Mouse (Mus musculus): ENCODE data around the gene Gm11213. TPM values are rescaled to one million over a fixed set of nuclear protein-coding genes. Genes with fewer than 3 reads are reported as not detected.

The Gm11213 gene
- not detected in 2 replicates for polyA plus RNA-seq (2011; ENCODE audit: insufficient read depth, insufficient read length, low replicate concordance, missing spikeins)

GRCm38 (mm10) chr4:63604945-63605344 lies at the start of gene Gm11213:
TSS of gene Gm11213 (minus strand) at chr4:63605261.
- WGBS: 69% methylated on average over 3 of the region's 3 CpGs
- TF ChIP-seq POLR2A (IDR thresholded peaks at IDR 0.05; ENCODE audit: borderline replicate concordance, control insufficient read depth, low read depth, low read length) (no peak), CTCF (IDR thresholded peaks at IDR 0.05; ENCODE audit: control insufficient read depth, insufficient read depth, low read length) (no peak)

GRCm38 (mm10) chr4:63654381-63654780 lies 49.3 kb upstream of the Gm11213 start:
- WGBS: 25% methylated on average over 1 of the region's 1 CpGs

More at GRCm38 (mm10) chr4:63604945-63605344, at the start of gene Gm11213:
- no peaks in the 10 kb centered on the region for H3K4me1 ChIP-seq (ENCODE audit: control insufficient read depth, insufficient read depth, low read length)
- H3K4me3 ChIP-seq (replicated peaks; ENCODE audit: control insufficient read depth, low read depth, low read length): no peak within 1 kb of the TSS
- H3K27ac ChIP-seq (ENCODE audit: control insufficient read depth, insufficient read depth, low read depth, low read length, poor library complexity): no peak within 1 kb of the TSS

GRCm38 (mm10) chr4:63643956-63644726 lies 39.1 kb upstream of the Gm11213 start:
- H3K27ac ChIP-seq (ENCODE audit: control insufficient read depth, insufficient read depth, low read depth, low read length, poor library complexity): no peak overlapping the region
- no peak for TF ChIP-seq POLR2A (IDR thresholded peaks at IDR 0.05; ENCODE audit: borderline replicate concordance, control insufficient read depth, low read depth, low read length)
- TF ChIP-seq CTCF (IDR thresholded peaks at IDR 0.05; ENCODE audit: control insufficient read depth, insufficient read depth, low read length): no peak
- H3K4me1 ChIP-seq (ENCODE audit: control insufficient read depth, insufficient read depth, low read length): no peaks in the 10 kb centered on the region
- H3K4me3 ChIP-seq (replicated peaks; ENCODE audit: control insufficient read depth, low read depth, low read length): no peak overlapping the region

More at GRCm38 (mm10) chr4:63654381-63654780, 49.3 kb upstream of the Gm11213 start:
- no peak for TF ChIP-seq CTCF (IDR thresholded peaks at IDR 0.05; ENCODE audit: control insufficient read depth, insufficient read depth, low read length)
- H3K4me1 ChIP-seq (ENCODE audit: control insufficient read depth, insufficient read depth, low read length): no peaks in the 10 kb centered on the region
- H3K4me3 ChIP-seq (replicated peaks; ENCODE audit: control insufficient read depth, low read depth, low read length): no peak overlapping the region
- H3K27ac ChIP-seq (ENCODE audit: control insufficient read depth, insufficient read depth, low read depth, low read length, poor library complexity): no peak overlapping the region

- Histone ChIP-seq H3K4me3 (replicated peaks; ENCODE audit: control insufficient read depth, low read depth, low read length) (no peak overlapping the region), H3K27ac (ENCODE audit: control insufficient read depth, insufficient read depth, low read depth, low read length, poor library complexity) (no peak overlapping the region), H3K4me1 (ENCODE audit: control insufficient read depth, insufficient read depth, low read length) (no peaks in the 10 kb centered on the region)
- 50% methylated on average over 2 of the region's 2 CpGs for WGBS
- no peak for TF ChIP-seq POLR2A (IDR thresholded peaks at IDR 0.05; ENCODE audit: borderline replicate concordance, control insufficient read depth, low read depth, low read length)
- no peak for TF ChIP-seq CTCF (IDR thresholded peaks at IDR 0.05; ENCODE audit: control insufficient read depth, insufficient read depth, low read length)
Measured at GRCm38 (mm10) chr4:63639842-63640241, 34.8 kb upstream of the Gm11213 start.

DNA sequence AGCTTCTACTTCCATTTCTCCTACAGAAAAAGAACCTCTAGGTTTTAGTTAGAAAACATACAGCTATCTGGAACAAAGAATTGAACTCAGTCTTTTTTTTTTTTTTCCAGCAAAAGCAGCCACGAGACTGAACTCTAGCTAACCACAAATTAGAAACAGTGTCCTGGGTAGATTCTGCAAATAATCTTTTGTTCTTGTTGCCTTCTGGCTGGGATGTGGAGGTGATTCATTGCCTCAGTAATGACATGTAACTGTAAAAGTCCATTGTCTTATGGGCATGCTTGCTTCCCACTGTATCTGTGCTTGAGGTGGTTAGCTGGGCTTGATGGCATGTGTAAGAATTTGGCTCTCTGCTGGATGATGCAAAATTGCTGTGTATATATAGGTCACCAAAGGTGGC lies 33.5 kb upstream of the Gm11213 start:
- no peak overlapping the region for H3K27ac ChIP-seq (ENCODE audit: control insufficient read depth, insufficient read depth, low read depth, low read length, poor library complexity)
- TF ChIP-seq POLR2A (IDR thresholded peaks at IDR 0.05; ENCODE audit: borderline replicate concordance, control insufficient read depth, low read depth, low read length): no peak
- TF ChIP-seq CTCF (IDR thresholded peaks at IDR 0.05; ENCODE audit: control insufficient read depth, insufficient read depth, low read length): no peak
- no peaks in the 10 kb centered on the region for H3K4me1 ChIP-seq (ENCODE audit: control insufficient read depth, insufficient read depth, low read length)
- no peak overlapping the region for H3K4me3 ChIP-seq (replicated peaks; ENCODE audit: control insufficient read depth, low read depth, low read length)
- WGBS: 24% methylated on average over 1 of the region's 1 CpGs

- no peak for TF ChIP-seq CTCF (IDR thresholded peaks at IDR 0.05; ENCODE audit: control insufficient read depth, insufficient read depth, low read length)
- no peak for TF ChIP-seq POLR2A (IDR thresholded peaks at IDR 0.05; ENCODE audit: borderline replicate concordance, control insufficient read depth, low read depth, low read length)
- Histone ChIP-seq H3K4me3 (replicated peaks; ENCODE audit: control insufficient read depth, low read depth, low read length) (no peak overlapping the region), H3K27ac (ENCODE audit: control insufficient read depth, insufficient read depth, low read depth, low read length, poor library complexity) (no peak overlapping the region), H3K4me1 (ENCODE audit: control insufficient read depth, insufficient read depth, low read length) (peaks cover 2% of the 10 kb centered on the region; the same call in 1 of the 2 replicates)
- WGBS: 83% methylated on average over 2 of the region's 2 CpGs
Measured at GRCm38 (mm10) chr4:63633181-63633580, 28.1 kb upstream of the Gm11213 start.

DNA sequence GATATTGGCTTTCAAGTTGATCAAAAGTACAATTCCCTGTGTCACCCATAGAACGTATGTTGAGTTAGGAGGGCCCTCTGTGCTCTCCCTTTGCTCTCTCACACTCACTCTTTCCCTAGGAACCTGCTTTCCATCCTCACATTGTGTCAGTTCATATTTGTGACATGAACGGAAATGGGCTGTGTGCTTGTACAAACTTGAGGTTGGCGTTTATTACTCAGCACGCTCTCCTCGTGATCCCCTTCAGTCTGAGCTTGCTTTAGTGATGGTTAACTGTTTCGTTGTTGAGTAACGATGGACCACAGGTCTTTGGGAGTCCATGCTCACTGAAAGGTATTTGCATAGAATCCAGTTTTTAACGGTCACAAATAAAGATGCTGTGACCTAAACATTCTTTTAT lies 22.1 kb upstream of the Gm11213 start:
- 47% methylated on average over 8 of the region's 8 CpGs for WGBS
- H3K27ac ChIP-seq (ENCODE audit: control insufficient read depth, insufficient read depth, low read depth, low read length, poor library complexity): no peak overlapping the region
- TF ChIP-seq POLR2A (IDR thresholded peaks at IDR 0.05; ENCODE audit: borderline replicate concordance, control insufficient read depth, low read depth, low read length): no peak
- TF ChIP-seq CTCF (IDR thresholded peaks at IDR 0.05; ENCODE audit: control insufficient read depth, insufficient read depth, low read length): no peak
- no peak overlapping the region for H3K4me3 ChIP-seq (replicated peaks; ENCODE audit: control insufficient read depth, low read depth, low read length)
- peaks cover 2% of the 10 kb centered on the region; the same call in 1 of the 2 replicates for H3K4me1 ChIP-seq (ENCODE audit: control insufficient read depth, insufficient read depth, low read length)

DNA sequence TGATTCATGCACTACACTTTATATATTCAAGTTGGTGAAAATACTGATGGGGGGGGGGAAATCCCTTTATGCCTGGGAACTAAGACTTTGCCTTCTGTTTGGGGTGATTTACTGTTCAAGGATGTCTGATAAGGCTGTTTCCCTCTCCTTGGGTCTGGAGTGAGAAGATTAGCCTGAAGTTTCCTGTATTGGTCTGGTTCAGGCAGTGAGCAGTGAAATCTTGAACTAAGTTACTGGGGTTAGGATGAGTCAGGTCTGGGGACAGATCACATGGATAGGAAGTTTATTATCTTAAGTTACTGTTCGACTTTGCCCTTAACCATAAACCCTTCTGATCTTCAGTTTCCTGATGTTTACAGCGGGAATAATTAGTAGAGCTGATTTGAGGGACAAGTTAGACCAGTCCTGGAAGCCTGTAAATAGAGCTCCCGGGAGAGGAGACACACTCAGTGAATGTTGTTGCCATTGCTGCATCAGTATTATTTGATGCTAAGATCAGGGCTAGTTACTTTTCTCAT lies 20.6 kb upstream of the Gm11213 start:
- 14% methylated on average over 3 of the region's 3 CpGs for WGBS
- peaks cover 2% of the 10 kb centered on the region; the same call in 1 of the 2 replicates for H3K4me1 ChIP-seq (ENCODE audit: control insufficient read depth, insufficient read depth, low read length)
- H3K4me3 ChIP-seq (replicated peaks; ENCODE audit: control insufficient read depth, low read depth, low read length): no peak overlapping the region
- H3K27ac ChIP-seq (ENCODE audit: control insufficient read depth, insufficient read depth, low read depth, low read length, poor library complexity): no peak overlapping the region
- TF ChIP-seq POLR2A (IDR thresholded peaks at IDR 0.05; ENCODE audit: borderline replicate concordance, control insufficient read depth, low read depth, low read length) (no peak), CTCF (IDR thresholded peaks at IDR 0.05; ENCODE audit: control insufficient read depth, insufficient read depth, low read length) (no peak)

Data from bone marrow, adult 2 months (tissue).